Mouse (Mus musculus) liver, embryonic 13.5 days (tissue): ENCODE measurements around the gene Casd1. TPM values are rescaled to one million over a fixed set of nuclear protein-coding genes. Genes with fewer than 3 reads are reported as not detected.

ENCODE experiments used
- ATAC-seq: fragments of 200-750 bp; cut with Nextera tagmentation; 2 replicates; pipeline ENCODE4 v1.8.0; 2017; ENCODE audit warnings: low read depth, mild to moderate bottlenecking, moderate number of reproducible peaks, moderate library complexity
- DNase-seq: peaks from one replicate; pipeline ENCODE4 v3.0.0; 2022
- H3K27ac ChIP-seq: fragments of 300-500 bp; sonication (generic); 2 replicates; pipeline ENCODE4 v1.5.1; 2015; ENCODE audit warnings: moderate library complexity, mild to moderate bottlenecking, inconsistent platforms
- H3K27me3 ChIP-seq: fragments of 300-500 bp; sonication (generic); 2 replicates; pipeline ENCODE4 v1.6.1; 2015; ENCODE audit warnings: mild to moderate bottlenecking, inconsistent platforms
- H3K36me3 ChIP-seq: fragments of 300-500 bp; sonication (generic); 2 replicates; pipeline ENCODE4 v1.6.1; 2015; ENCODE audit warnings: mild to moderate bottlenecking, inconsistent platforms
- H3K4me1 ChIP-seq: fragments of 300-500 bp; sonication (generic); replicated peaks from 2 replicates; pipeline ENCODE4 v1.6.1; 2015; ENCODE audit warnings: inconsistent platforms
- H3K4me2 ChIP-seq: fragments of 300-500 bp; sonication (generic); 2 replicates; pipeline ENCODE4 v1.6.1; 2015; ENCODE audit warnings: inconsistent platforms, mild to moderate bottlenecking, moderate library complexity
- H3K4me3 ChIP-seq: fragments of 300-500 bp; sonication (generic); replicated peaks from 2 replicates; pipeline ENCODE4 v1.5.1; 2015; ENCODE audit warnings: mild to moderate bottlenecking, inconsistent platforms
- H3K9ac ChIP-seq: fragments of 300-500 bp; sonication (generic); 2 replicates; pipeline ENCODE4 v1.6.1; 2015; ENCODE audit warnings: mild to moderate bottlenecking, inconsistent platforms
- H3K9me3 ChIP-seq: fragments of 300-500 bp; sonication (generic); replicated peaks from 2 replicates; pipeline ENCODE4 v1.6.1; 2016; ENCODE audit warnings: inconsistent platforms
- WGBS: fragments of 180-500 bp; shearing (Covaris S2); methylation state at CpG from one replicate; pipeline ENCODE4 v1.1.7; 2015; ENCODE audit not compliant: insufficient replicate concordance; 5-methylcytosine and 5-hydroxymethylcytosine counted together
- polyA plus RNA-seq: library from polyadenylated mRNA; unstranded; fragments of >200 nt; fragmentation: Nextera tagmentation; extraction: Ambion mirVana; gene quantifications from 2 replicates; pipeline ENCODE4 v1.2.1, GENCODE M21; 2015

Casd1 gene
- polyA plus RNA-seq, 1 experiment from 2014 or later: 7.7 TPM

GRCm38 (mm10) chr6:4663516-4663915, 62.9 kb downstream of the Casd1 start:
- Histone ChIP-seq H3K4me1 (0 out of 2 replicates have a peak, but pooled peaks cover 2% of the 10 kb centered on the region), H3K9me3 (no peaks in the 10 kb centered on the region), H3K4me2 (no peak overlapping the region), H3K9ac (no peak overlapping the region), H3K27ac (no peak overlapping the region), H3K27me3 (no peaks in the 10 kb centered on the region), H3K36me3 (no peaks in the 10 kb centered on the region), H3K4me3 (no peak overlapping the region)
- DNase-seq: no peak
- 5% methylated on average over 2 of the region's 2 CpGs for WGBS
- ATAC-seq: no peak

GRCm38 (mm10) chr6:4664313-4664712, 63.7 kb downstream of the Casd1 start:
- WGBS: 8% methylated on average over 2 of the region's 2 CpGs

GRCm38 (mm10) chr6:4665154-4665553, 64.5 kb downstream of the Casd1 start:
- WGBS: 46% methylated on average over 6 of the region's 6 CpGs
- Histone ChIP-seq H3K9me3 (no peaks in the 10 kb centered on the region), H3K4me3 (no peak overlapping the region), H3K4me1 (0 out of 2 replicates have a peak, but pooled peaks cover 2% of the 10 kb centered on the region), H3K27ac (no peak overlapping the region), H3K9ac (no peak overlapping the region), H3K36me3 (no peaks in the 10 kb centered on the region), H3K4me2 (no peak overlapping the region), H3K27me3 (no peaks in the 10 kb centered on the region)
- no peak for ATAC-seq
- DNase-seq: no peak

More at GRCm38 (mm10) chr6:4664313-4664712, 63.7 kb downstream of the Casd1 start:
- H3K27me3 ChIP-seq: no peaks in the 10 kb centered on the region
- no peak overlapping the region for H3K4me3 ChIP-seq
- no peak for DNase-seq
- H3K4me2 ChIP-seq: no peak overlapping the region
- H3K36me3 ChIP-seq: no peaks in the 10 kb centered on the region
- H3K4me1 ChIP-seq: 0 out of 2 replicates have a peak, but pooled peaks cover 2% of the 10 kb centered on the region
- no peak overlapping the region for H3K27ac ChIP-seq
- H3K9me3 ChIP-seq: no peaks in the 10 kb centered on the region
- ATAC-seq: 0 out of 2 replicates have a peak, but pooled peaks have one; percentile 39
- no peak overlapping the region for H3K9ac ChIP-seq

- Histone ChIP-seq H3K4me2 (no peak overlapping the region), H3K4me1 (no peaks in the 10 kb centered on the region), H3K4me3 (no peak overlapping the region), H3K27me3 (no peaks in the 10 kb centered on the region), H3K27ac (no peak overlapping the region), H3K9ac (no peak overlapping the region), H3K9me3 (no peaks in the 10 kb centered on the region), H3K36me3 (no peaks in the 10 kb centered on the region)
- ATAC-seq (no peak), DNase-seq (no peak)
- WGBS: 69% methylated on average over 1 of the region's 1 CpGs
Observed at GRCm38 (mm10) chr6:4677356-4677761, 76.7 kb downstream of the Casd1 start.

- Histone ChIP-seq H3K4me3 (no peak overlapping the region), H3K36me3 (no peaks in the 10 kb centered on the region)
- no peak for ATAC-seq
Observed at GRCm38 (mm10) chr6:4679981-4680380, 79.3 kb downstream of the Casd1 start.

GRCm38 (mm10) chr6:4680576-4680975, 79.9 kb downstream of the Casd1 start:
- Histone ChIP-seq H3K9ac (no peak overlapping the region), H3K4me2 (no peak overlapping the region), H3K27ac (no peak overlapping the region), H3K4me1 (no peaks in the 10 kb centered on the region), H3K36me3 (no peaks in the 10 kb centered on the region), H3K27me3 (no peaks in the 10 kb centered on the region), H3K9me3 (no peaks in the 10 kb centered on the region), H3K4me3 (no peak overlapping the region)
- 68% methylated on average over 4 of the region's 4 CpGs for WGBS
- DNase-seq (no peak), ATAC-seq (no peak)

More at GRCm38 (mm10) chr6:4679981-4680380, 79.3 kb downstream of the Casd1 start:
- 71% methylated on average over 1 of the region's 1 CpGs for WGBS
- Histone ChIP-seq H3K9me3 (no peaks in the 10 kb centered on the region), H3K27me3 (no peaks in the 10 kb centered on the region), H3K27ac (no peak overlapping the region), H3K4me2 (no peak overlapping the region), H3K9ac (no peak overlapping the region), H3K4me1 (no peaks in the 10 kb centered on the region)
- DNase-seq: no peak

- DNase-seq (no peak), ATAC-seq (no peak)
- Histone ChIP-seq H3K4me1 (no peaks in the 10 kb centered on the region), H3K36me3 (no peaks in the 10 kb centered on the region), H3K27me3 (no peaks in the 10 kb centered on the region), H3K27ac (no peak overlapping the region), H3K9ac (no peak overlapping the region), H3K9me3 (no peaks in the 10 kb centered on the region), H3K4me3 (no peak overlapping the region), H3K4me2 (no peak overlapping the region)
- 50% methylated on average over 10 of the region's 10 CpGs for WGBS
Observed at GRCm38 (mm10) chr6:4684706-4685340, 84.2 kb downstream of the Casd1 start.

GRCm38 (mm10) chr6:4690438-4690837, 89.8 kb downstream of the Casd1 start:
- ATAC-seq (no peak), DNase-seq (no peak)
- no peaks in the 10 kb centered on the region for H3K36me3 ChIP-seq
- no peaks in the 10 kb centered on the region for H3K27me3 ChIP-seq
- H3K4me2 ChIP-seq: no peak overlapping the region
- WGBS: 73% methylated on average over 4 of the region's 4 CpGs
- H3K9ac ChIP-seq: no peak overlapping the region
- no peak overlapping the region for H3K4me3 ChIP-seq
- no peak overlapping the region for H3K27ac ChIP-seq
- H3K9me3 ChIP-seq: no peaks in the 10 kb centered on the region
- no peaks in the 10 kb centered on the region for H3K4me1 ChIP-seq

Other genes with a start within 250 kb of the Casd1 start
- gene Col1a2, start 96.0 kb upstream of the Casd1 start, polyA plus RNA-seq: 53.7 and 54.3 TPM in 2 replicates
- gene Sgce, start 146.4 kb downstream of the Casd1 start, polyA plus RNA-seq: 17.3 and 20.1 TPM in 2 replicates
- gene Peg10, start 146.5 kb downstream of the Casd1 start, polyA plus RNA-seq: 2.8 and 3.5 TPM in 2 replicates